Mouse (Mus musculus): ENCODE measurements around the gene Hnrnpr.

Hnrnpr gene

GRCm38 (mm10) chr4:136310229-136311041 is at the start of gene Hnrnpr:
Hnrnpr (plus strand) TSS chr4:136310942.
- peak; percentile 100 for DNase-seq (ENCODE audit: low read depth, low spot score)

- no peak for DNase-seq (ENCODE audit: low read depth, low spot score)
Measured at GRCm38 (mm10) chr4:136261912-136262311, 48.8 kb upstream of the Hnrnpr start.

GRCm38 (mm10) chr4:136263555-136263954 is 47.2 kb upstream of the Hnrnpr start:
- DNase-seq (ENCODE audit: low read depth, low spot score): no peak

- DNase-seq (ENCODE audit: low read depth, low spot score): peak; percentile 52
Measured at GRCm38 (mm10) chr4:136266716-136267343, 43.9 kb upstream of the Hnrnpr start.

GRCm38 (mm10) chr4:136268912-136269311 is 41.8 kb upstream of the Hnrnpr start:
- no peak for DNase-seq (ENCODE audit: low read depth, low spot score)

- no peak for DNase-seq (ENCODE audit: low read depth, low spot score)
Measured at GRCm38 (mm10) chr4:136270648-136271047, 40.1 kb upstream of the Hnrnpr start.

- no peak for DNase-seq (ENCODE audit: low read depth, low spot score)
Measured at GRCm38 (mm10) chr4:136281097-136281496, 29.6 kb upstream of the Hnrnpr start.

- no peak for DNase-seq (ENCODE audit: low read depth, low spot score)
Measured at GRCm38 (mm10) chr4:136281611-136282010, 29.1 kb upstream of the Hnrnpr start.

- no peak for DNase-seq (ENCODE audit: low read depth, low spot score)
Measured at GRCm38 (mm10) chr4:136282621-136283480, 27.9 kb upstream of the Hnrnpr start.

- DNase-seq (ENCODE audit: low read depth, low spot score): peak; percentile 30
Measured at GRCm38 (mm10) chr4:136283783-136284182, 27.0 kb upstream of the Hnrnpr start.

GRCm38 (mm10) chr4:136284455-136284854 is 26.3 kb upstream of the Hnrnpr start, which contains the start of gene Zfp46:
Zfp46 (plus strand) TSS chr4:136284683.
- no peak for DNase-seq (ENCODE audit: low read depth, low spot score)

- no peak for DNase-seq (ENCODE audit: low read depth, low spot score)
Measured at GRCm38 (mm10) chr4:136284891-136285290, 25.9 kb upstream of the Hnrnpr start.

GRCm38 (mm10) chr4:136285348-136285810 is 25.4 kb upstream of the Hnrnpr start:
- peak; percentile 94 for DNase-seq (ENCODE audit: low read depth, low spot score)

GRCm38 (mm10) chr4:136285811-136286371 is 24.9 kb upstream of the Hnrnpr start:
- DNase-seq (ENCODE audit: low read depth, low spot score): peak; percentile 97

- DNase-seq (ENCODE audit: low read depth, low spot score): no peak
Measured at GRCm38 (mm10) chr4:136289918-136290780, 20.6 kb upstream of the Hnrnpr start.

GRCm38 (mm10) chr4:136290781-136291595 is 19.8 kb upstream of the Hnrnpr start:
- DNase-seq (ENCODE audit: low read depth, low spot score): no peak

GRCm38 (mm10) chr4:136291692-136292091 is 19.1 kb upstream of the Hnrnpr start:
- no peak for DNase-seq (ENCODE audit: low read depth, low spot score)

GRCm38 (mm10) chr4:136295941-136296340 is 14.8 kb upstream of the Hnrnpr start:
- DNase-seq (ENCODE audit: low read depth, low spot score): no peak

GRCm38 (mm10) chr4:136302462-136302861 is 8.3 kb upstream of the Hnrnpr start:
- DNase-seq (ENCODE audit: low read depth, low spot score): no peak

- no peak for DNase-seq (ENCODE audit: low read depth, low spot score)
Measured at GRCm38 (mm10) chr4:136304181-136304580, 6.6 kb upstream of the Hnrnpr start.

All from A20 (cell line).